Mouse (Mus musculus) CD4-positive, CD25-positive, alpha-beta regulatory T cell, adult 2 months (primary cell): ENCODE results near the gene Acot12.

Source experiments
- DNase-seq: peaks from one replicate; pipeline ENCODE4 v3.0.0-alpha.2; 2012; ENCODE audit warnings: low read depth, low spot score

Acot12 gene

GRCm38 (mm10) chr13:91826066-91826465 lies 84.8 kb downstream of the Acot12 start:
- DNase-seq = no peak

GRCm38 (mm10) chr13:91827876-91828275 lies 86.6 kb downstream of the Acot12 start:
- peak; percentile 37 for DNase-seq
